Mouse (Mus musculus) forebrain, embryonic 11.5 days (tissue): Measurements from ENCODE around the gene Slc51b. TPM values are rescaled to one million over a fixed set of nuclear protein-coding genes. Genes with fewer than 3 reads are reported as not detected.
A peak's percentile ranks its signal among the peaks of the same experiment; 100 is the strongest.

ENCODE experiments used
- ATAC-seq: fragments of 200-750 bp; cut with Nextera tagmentation; replicated peaks from 2 replicates; pipeline ENCODE4 v1.8.0; 2017; ENCODE audit warnings: moderate TSS enrichment; ENCODE audit not compliant: low FRiP score
- DNase-seq: peaks from one replicate; pipeline ENCODE4 v3.0.0-alpha.2; 2017; ENCODE audit warnings: low spot score
- H3K27ac ChIP-seq: fragments of 300-500 bp; sonication (generic); 2 replicates; pipeline ENCODE4 v1.5.1; 2014; ENCODE audit warnings: low read depth, low read length
- H3K27me3 ChIP-seq: fragments of 300-500 bp; sonication (generic); 2 replicates; pipeline ENCODE4 v1.6.1; 2014; ENCODE audit warnings: mild to moderate bottlenecking, low read length, mixed read lengths; ENCODE audit not compliant: control insufficient read depth, insufficient read depth
- H3K36me3 ChIP-seq: fragments of 300-500 bp; sonication (generic); 2 replicates; pipeline ENCODE4 v1.6.1; 2014; ENCODE audit warnings: mild to moderate bottlenecking, low read length, moderate library complexity, mixed read lengths; ENCODE audit not compliant: control insufficient read depth, insufficient read depth
- H3K4me1 ChIP-seq: fragments of 300-500 bp; sonication (generic); replicated peaks from 2 replicates; pipeline ENCODE4 v1.6.1; 2014; ENCODE audit warnings: low read length, mixed read lengths; ENCODE audit not compliant: control insufficient read depth, insufficient read depth
- H3K4me2 ChIP-seq: fragments of 300-500 bp; sonication (generic); 2 replicates; pipeline ENCODE4 v1.6.1; 2014; ENCODE audit warnings: low read depth, mild to moderate bottlenecking, low read length, moderate library complexity, mixed read lengths; ENCODE audit not compliant: severe bottlenecking
- H3K4me3 ChIP-seq: fragments of 300-500 bp; sonication (generic); 2 replicates; pipeline ENCODE4 v1.5.1; 2014; ENCODE audit warnings: low read depth, low read length
- H3K9ac ChIP-seq: fragments of 300-500 bp; sonication (generic); 2 replicates; pipeline ENCODE4 v1.6.1; 2014; ENCODE audit warnings: low read length
- H3K9me3 ChIP-seq: fragments of 300-500 bp; sonication (generic); 2 replicates; pipeline ENCODE4 v1.6.1; 2016; ENCODE audit warnings: low read length, mixed read lengths; ENCODE audit not compliant: control insufficient read depth
- WGBS: fragments of 180-500 bp; shearing (Covaris S2); extraction: QIAGEN DNeasy Blood & Tissue Kit; methylation state at CpG from one replicate; pipeline ENCODE4 v1.1.7; 2014; 5-methylcytosine and 5-hydroxymethylcytosine counted together
- polyA plus RNA-seq: library from polyadenylated mRNA; unstranded; fragments of >200 nt; fragmentation: Nextera tagmentation; extraction: Ambion mirVana; gene quantifications from 2 replicates; pipeline ENCODE4 v1.2.1, GENCODE M21; 2014

Gene Slc51b
- polyA plus RNA-seq, 1 experiment from 2014 or later = not detected

DNA sequence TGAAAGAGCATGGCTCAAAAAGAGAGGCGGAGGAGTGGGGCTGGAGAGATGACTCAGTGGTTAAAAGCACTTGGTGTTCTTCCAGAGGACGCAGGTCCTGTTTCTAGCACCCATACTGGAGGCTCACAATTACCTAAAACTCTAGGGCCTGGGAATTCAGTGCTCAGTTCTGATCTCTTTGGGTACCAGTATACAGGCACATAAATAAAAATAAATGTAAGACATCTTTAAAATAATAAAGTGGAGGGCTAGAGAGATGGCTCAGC is 17.6 kb downstream of the Slc51b start:
- no peaks in the 10 kb centered on the region for H3K36me3 ChIP-seq
- no peak overlapping the region for H3K4me3 ChIP-seq
- H3K9me3 ChIP-seq = no peaks in the 10 kb centered on the region
- H3K27me3 ChIP-seq = no peaks in the 10 kb centered on the region
- ATAC-seq = no peak
- 91% methylated on average over 2 of the region's 2 CpGs for WGBS
- no peak for DNase-seq
- H3K27ac ChIP-seq = no peak overlapping the region
- H3K4me2 ChIP-seq = no peak overlapping the region
- H3K9ac ChIP-seq = no peak overlapping the region
- no peaks in the 10 kb centered on the region for H3K4me1 ChIP-seq

DNA sequence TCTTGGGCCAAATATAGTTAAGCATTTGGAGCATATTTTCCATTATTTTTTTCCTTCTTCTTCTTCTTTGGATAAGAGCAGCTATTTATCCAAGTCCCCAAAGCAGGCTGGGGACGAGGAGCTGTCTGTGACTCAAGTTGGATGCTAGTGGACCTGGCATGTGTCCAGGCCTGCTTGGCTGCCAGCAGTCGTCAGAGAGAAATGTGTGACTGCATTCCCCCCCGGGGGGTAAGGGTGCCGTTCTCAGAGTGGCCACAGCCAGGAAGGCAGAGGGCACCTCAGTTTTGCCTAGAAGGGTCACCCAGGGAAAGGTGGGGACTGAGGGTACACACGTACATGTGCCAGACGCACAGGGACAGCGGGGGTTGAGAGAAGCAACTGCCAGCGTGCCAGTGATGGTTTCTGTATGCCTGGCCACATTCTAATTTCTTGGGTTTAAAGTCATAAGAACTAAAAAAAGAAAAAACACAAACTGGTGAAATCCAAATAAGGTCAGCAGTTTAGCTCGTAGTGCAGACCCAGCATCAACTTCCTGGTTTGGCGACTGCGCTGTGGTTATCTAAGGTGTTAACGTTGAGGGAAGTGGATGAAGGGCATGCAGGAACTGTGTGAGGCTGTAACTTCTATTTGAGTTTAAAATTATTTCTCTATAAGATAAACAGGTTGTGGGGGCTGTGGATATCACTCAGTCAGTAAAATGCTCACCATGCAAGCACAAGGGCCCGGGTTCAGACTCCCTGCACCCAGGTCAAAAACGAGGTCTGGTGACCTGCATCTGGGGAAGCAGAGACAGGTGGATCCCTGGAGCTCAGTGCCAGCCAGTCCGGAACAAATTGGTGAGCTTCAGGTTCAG is 18.2 kb downstream of the Slc51b start:
- no peaks in the 10 kb centered on the region for H3K36me3 ChIP-seq
- DNase-seq (no peak), ATAC-seq (no peak)
- no peak overlapping the region for H3K4me2 ChIP-seq
- H3K9me3 ChIP-seq = no peaks in the 10 kb centered on the region
- 80% methylated on average over 15 of the region's 15 CpGs for WGBS
- no peak overlapping the region for H3K9ac ChIP-seq
- no peak overlapping the region for H3K27ac ChIP-seq
- H3K4me1 ChIP-seq = no peaks in the 10 kb centered on the region
- no peaks in the 10 kb centered on the region for H3K27me3 ChIP-seq
- no peak overlapping the region for H3K4me3 ChIP-seq

DNA sequence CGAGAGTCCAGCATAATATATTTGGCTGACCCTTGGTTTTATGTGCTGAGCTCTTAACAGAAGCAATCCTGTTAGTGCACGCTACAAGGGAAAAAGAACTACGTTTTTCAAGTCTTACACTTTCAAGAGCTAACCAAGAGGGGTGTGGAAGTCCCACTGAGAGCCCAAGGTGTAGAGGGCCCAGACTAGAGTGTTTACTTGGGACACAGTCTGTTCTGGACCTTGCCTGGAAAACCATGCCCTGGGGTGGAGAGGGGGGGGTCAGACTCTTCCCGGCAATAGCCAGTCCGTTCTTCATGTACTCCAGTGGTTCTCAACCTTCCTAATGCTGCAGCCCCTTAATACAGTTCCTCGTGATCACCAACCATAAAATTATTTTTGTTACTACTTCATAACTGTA is 22.8 kb downstream of the Slc51b start:
- DNase-seq = no peak
- Histone ChIP-seq H3K9ac (no peak overlapping the region), H3K4me1 (0 out of 2 replicates have a peak, but pooled peaks cover 3% of the 10 kb centered on the region), H3K36me3 (no peaks in the 10 kb centered on the region), H3K4me3 (no peak overlapping the region), H3K4me2 (no peak overlapping the region), H3K27me3 (no peaks in the 10 kb centered on the region), H3K27ac (no peak overlapping the region), H3K9me3 (no peaks in the 10 kb centered on the region)
- no peak for ATAC-seq
- WGBS = 92% methylated on average over 6 of the region's 6 CpGs

DNA sequence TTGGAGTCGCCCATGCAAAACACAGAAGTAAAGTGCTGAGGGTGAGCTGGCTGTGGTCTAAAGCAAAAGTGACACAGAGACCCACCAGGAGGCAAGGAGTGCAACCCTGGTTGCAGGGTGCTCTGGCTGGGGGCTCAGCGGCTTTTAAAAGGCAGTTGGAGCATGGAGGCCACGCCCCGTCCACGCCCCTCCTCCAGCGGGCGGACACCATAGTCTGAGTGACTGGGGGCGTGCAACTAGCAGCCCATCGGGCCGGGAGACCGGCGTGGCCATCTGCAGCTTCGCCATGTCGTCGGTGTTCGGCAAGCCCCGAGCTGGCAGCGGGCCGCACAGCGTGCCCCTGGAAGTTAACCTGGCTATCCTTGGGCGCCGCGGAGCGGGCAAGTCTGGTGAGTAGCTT is 24.5 kb downstream of the Slc51b start, which contains the start of gene Rasl12:
Gene Rasl12 (plus strand): TSS at position 228 of the 400 bp plus-strand sequence.
- Histone ChIP-seq H3K4me2 (peak within 1 kb of the TSS; percentile 79), H3K9ac (peak within 1 kb of the TSS; percentile 61), H3K9me3 (no peaks in the 10 kb centered on the region), H3K27me3 (no peaks in the 10 kb centered on the region), H3K4me3 (peak within 1 kb of the TSS; percentile 41), H3K36me3 (no peaks in the 10 kb centered on the region), H3K4me1 (0 out of 2 replicates have a peak, but pooled peaks cover 3% of the 10 kb centered on the region), H3K27ac (no peak within 1 kb of the TSS)
- ATAC-seq (peak; percentile 78), DNase-seq (peak; percentile 90)
- WGBS = under 1% methylated on average over 24 of the region's 24 CpGs

DNA sequence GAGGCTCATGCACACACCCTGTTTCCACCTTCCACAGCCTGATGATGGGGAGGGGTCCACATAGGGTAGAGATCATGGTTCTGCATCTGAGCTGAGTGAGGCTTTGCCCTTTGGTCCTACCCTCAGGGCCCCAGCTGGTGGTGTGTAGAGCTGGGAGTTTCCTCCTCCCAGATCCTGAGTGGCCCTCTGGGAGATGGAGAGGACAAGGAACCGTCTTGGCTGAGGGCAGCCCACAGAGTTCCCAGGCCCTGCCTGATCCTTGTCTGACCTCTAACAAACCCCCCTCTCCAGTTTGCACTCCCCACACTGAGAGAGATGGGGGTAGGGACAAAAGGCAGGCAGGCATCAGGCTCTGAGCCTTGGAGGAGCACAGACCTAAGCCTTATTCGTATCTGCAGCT is 28.4 kb downstream of the Slc51b start:
- DNase-seq (no peak), ATAC-seq (no peak)
- Histone ChIP-seq H3K27ac (no peak overlapping the region), H3K4me1 (0 out of 2 replicates have a peak, but pooled peaks cover 3% of the 10 kb centered on the region), H3K4me2 (no peak overlapping the region), H3K9ac (no peak overlapping the region), H3K4me3 (no peak overlapping the region), H3K27me3 (peaks cover 30% of the 10 kb centered on the region), H3K36me3 (no peaks in the 10 kb centered on the region), H3K9me3 (no peaks in the 10 kb centered on the region)
- WGBS = 73% methylated on average over 2 of the region's 2 CpGs

DNA sequence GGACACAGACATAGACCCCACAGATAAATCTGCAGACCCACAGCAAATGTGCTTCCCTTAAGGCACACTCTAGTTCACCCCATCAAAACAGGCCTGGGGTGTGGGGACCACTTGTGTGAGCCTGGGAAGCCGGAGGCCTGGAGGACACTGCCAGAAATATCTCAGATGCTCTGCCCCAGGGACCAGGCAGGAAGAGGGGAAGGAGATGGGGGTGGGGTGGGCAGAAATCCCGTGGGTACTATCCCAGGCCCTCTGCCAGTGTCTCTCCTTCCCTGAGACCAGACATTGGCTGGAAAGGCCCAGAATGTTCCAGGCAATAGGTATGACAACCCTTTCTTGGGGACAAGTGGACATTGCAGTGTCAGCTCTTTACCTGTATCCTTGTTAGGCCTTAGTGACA is 29.1 kb downstream of the Slc51b start:
- Histone ChIP-seq H3K4me1 (0 out of 2 replicates have a peak, but pooled peaks cover 3% of the 10 kb centered on the region), H3K36me3 (no peaks in the 10 kb centered on the region), H3K9me3 (no peaks in the 10 kb centered on the region), H3K4me2 (no peak overlapping the region), H3K9ac (no peak overlapping the region), H3K4me3 (no peak overlapping the region), H3K27ac (no peak overlapping the region), H3K27me3 (peaks cover 30% of the 10 kb centered on the region)
- WGBS = 62% methylated on average over 2 of the region's 2 CpGs
- no peak for DNase-seq
- ATAC-seq = no peak

DNA sequence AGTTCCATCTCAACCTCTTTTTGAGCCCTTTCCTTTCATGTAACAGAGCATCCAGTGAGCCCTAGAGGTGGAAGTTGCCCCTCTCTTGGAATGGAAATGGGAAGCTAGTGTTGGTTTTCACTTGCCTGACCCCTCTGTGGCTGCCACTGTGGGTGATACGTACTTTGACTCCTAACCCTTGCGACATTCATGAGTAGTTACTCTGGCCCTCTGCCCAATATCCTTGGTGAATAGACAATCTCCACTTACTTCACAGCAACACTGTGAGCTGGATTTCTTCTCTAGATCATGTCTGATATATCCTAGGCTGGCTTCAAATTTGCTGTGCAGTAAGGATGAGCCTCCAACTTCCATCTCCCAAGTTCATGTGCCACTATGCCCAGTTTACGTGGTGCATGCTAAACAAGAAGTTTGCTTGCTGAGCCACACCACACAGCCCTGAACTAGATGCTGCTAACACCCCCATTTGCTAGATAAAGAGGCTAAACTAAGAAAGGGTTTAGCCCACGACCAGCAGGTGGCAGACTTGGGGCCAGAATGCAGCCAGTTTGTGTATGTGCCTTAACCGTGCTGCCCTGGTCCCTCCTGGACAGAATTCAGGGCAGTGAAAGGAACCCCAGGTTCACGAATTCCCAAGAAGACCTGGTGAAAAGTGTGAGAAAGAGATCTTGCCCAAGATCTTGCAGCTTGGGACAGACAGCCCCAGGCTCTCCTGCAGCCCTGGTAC is 30.0 kb downstream of the Slc51b start:
- no peaks in the 10 kb centered on the region for H3K36me3 ChIP-seq
- H3K9ac ChIP-seq = no peak overlapping the region
- no peak overlapping the region for H3K27ac ChIP-seq
- H3K27me3 ChIP-seq = peaks cover 30% of the 10 kb centered on the region
- DNase-seq (peak; percentile 81), ATAC-seq (no peak)
- no peak overlapping the region for H3K4me3 ChIP-seq
- no peaks in the 10 kb centered on the region for H3K9me3 ChIP-seq
- 28% methylated on average over 6 of the region's 6 CpGs for WGBS
- H3K4me2 ChIP-seq = no peak overlapping the region
- H3K4me1 ChIP-seq = no peaks in the 10 kb centered on the region

DNA sequence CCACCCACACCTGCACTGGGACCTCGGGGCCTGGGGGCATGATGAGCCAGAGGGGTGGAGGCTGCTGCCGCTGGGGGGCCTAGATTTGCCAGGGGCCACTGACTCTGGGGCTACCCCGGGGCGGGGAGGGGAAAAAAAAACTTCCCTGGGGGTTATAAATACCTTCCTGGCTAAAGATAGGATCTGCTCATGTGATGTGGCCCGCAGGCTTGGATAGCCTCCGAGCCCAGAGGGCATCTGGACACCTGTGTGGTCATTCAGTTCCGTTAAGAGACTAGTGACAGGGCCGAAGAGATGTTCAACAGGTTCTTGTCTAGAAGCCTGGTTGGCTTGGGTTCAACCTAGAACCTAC is 31.2 kb downstream of the Slc51b start, which contains the start of gene Kbtbd13:
Gene Kbtbd13 (minus strand): TSS at position 40 of the 352 bp plus-strand sequence.
- ATAC-seq (no peak), DNase-seq (no peak)
- Histone ChIP-seq H3K4me3 (peak within 1 kb of the TSS; percentile 34), H3K36me3 (no peaks in the 10 kb centered on the region), H3K9me3 (no peaks in the 10 kb centered on the region), H3K27me3 (peaks cover 30% of the 10 kb centered on the region), H3K27ac (no peak within 1 kb of the TSS), H3K4me1 (no peaks in the 10 kb centered on the region), H3K9ac (peak within 1 kb of the TSS; percentile 27), H3K4me2 (peak within 1 kb of the TSS; percentile 51)
- 40% methylated on average over 8 of the region's 8 CpGs for WGBS
